ENCODE assay signal across 34 mouse cellular contexts in genomic region chr2:167159721-167160120, GRCm38 (mm10).
"Had no signal": no experiment of that assay in that cellular context is flagged by ENCODE, and none has a peak within 500 bp of the region (broad histone marks: within the 10 kb centered on the region; RNA-seq: fewer than 3 reads in every experiment).

No protein-coding gene starts in this region.

- H3K4me2 ChIP-seq: heart, embryonic 11.5 days; heart, embryonic 12.5 days; heart, embryonic 13.5 days; heart, embryonic 15.5 days; hindbrain, embryonic 12.5 days; hindbrain, embryonic 13.5 days; hindbrain, embryonic 14.5 days; hindbrain, embryonic 15.5 days; intestine, embryonic 15.5 days; kidney, embryonic 15.5 days had no signal

- DNase-seq: heart, postnatal 10 days; heart, postnatal 14 days; heart, postnatal 36 days; heart, postnatal 4 days; kidney, adult 11 months; kidney, adult 18-20 months; kidney, adult 2 months; kidney, adult 8-10 months; kidney, adult 9 months; kidney, postnatal 10 days; kidney, postnatal 14 days; kidney, postnatal 25 days; kidney, postnatal 36 days; kidney, postnatal 4 days; layer of hippocampus, adult 9-11 months; layer of hippocampus, postnatal 36 days had no signal

- H3K36me3 ChIP-seq: heart, embryonic 12.5 days; heart, embryonic 13.5 days; heart, embryonic 15.5 days; hindbrain, embryonic 10.5 days; hindbrain, embryonic 12.5 days; hindbrain, embryonic 15.5 days; intestine, embryonic 15.5 days; kidney, embryonic 15.5 days had no signal

- H3K27ac ChIP-seq: heart, embryonic 10.5 days; heart, embryonic 13.5 days; heart, embryonic 15.5 days; hindbrain, embryonic 10.5 days; hindbrain, embryonic 12.5 days; hindbrain, embryonic 14.5 days; hindbrain, embryonic 15.5 days; hindbrain, postnatal 0 days; intestine, embryonic 15.5 days; kidney, embryonic 15.5 days; kidney, postnatal 0 days; layer of hippocampus, adult 2 months had no signal

- ATAC-seq: hindbrain, postnatal 0 days; inflammation-experienced regulatory T-cells, adult 6 months; intestine, embryonic 15.5 days; intestine, embryonic 16.5 days; intestine, postnatal 0 days had no signal

- H3K9me3 ChIP-seq: heart, embryonic 10.5 days; heart, embryonic 15.5 days; hindbrain, embryonic 15.5 days; intestine, embryonic 15.5 days; kidney, embryonic 15.5 days had no signal

- H3K9ac ChIP-seq: heart, embryonic 12.5 days; heart, embryonic 13.5 days; heart, embryonic 15.5 days; hindbrain, embryonic 12.5 days; hindbrain, embryonic 13.5 days; hindbrain, embryonic 14.5 days; hindbrain, embryonic 15.5 days; intestine, embryonic 15.5 days; kidney, embryonic 15.5 days had no signal

- H3K4me3 ChIP-seq: heart, embryonic 10.5 days; heart, embryonic 12.5 days; heart, embryonic 13.5 days; heart, embryonic 15.5 days; hindbrain, embryonic 10.5 days; hindbrain, embryonic 12.5 days; hindbrain, embryonic 13.5 days; hindbrain, embryonic 15.5 days; intestine, embryonic 15.5 days; kidney, embryonic 15.5 days; layer of hippocampus, adult 2 months had no signal

- H3K27me3 ChIP-seq: heart, embryonic 15.5 days; hindbrain, embryonic 12.5 days; hindbrain, embryonic 13.5 days; hindbrain, embryonic 15.5 days; intestine, embryonic 15.5 days; kidney, embryonic 15.5 days had no signal
